ENCODE assay signal across 10 mouse cellular contexts in the genomic region with DNA sequence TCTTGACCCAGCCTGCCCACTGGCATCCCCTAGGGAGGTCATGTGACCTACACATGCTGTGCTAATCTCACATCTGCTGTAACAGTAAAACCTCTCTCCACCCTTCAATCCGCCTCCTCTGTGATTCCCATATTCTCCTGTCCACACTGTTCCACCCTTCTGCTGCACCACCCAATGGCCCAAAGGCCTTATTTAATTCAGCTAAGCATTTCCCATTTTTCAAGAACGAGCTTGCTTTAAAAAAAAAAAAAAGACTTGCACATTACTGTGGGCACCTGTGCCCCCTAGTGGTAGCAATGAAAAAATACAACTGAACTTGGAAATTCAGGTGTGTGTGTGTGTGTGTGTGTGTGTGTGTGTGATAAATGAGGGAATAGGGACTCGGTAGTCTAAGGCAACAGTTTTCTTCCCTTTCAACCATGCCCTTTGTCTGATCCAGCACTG. TPM values are rescaled to one million over a fixed set of nuclear protein-coding genes. Genes with fewer than 3 reads are reported as not detected.
A peak's percentile ranks its signal among the peaks of the same experiment; 100 is the strongest.
DNase-seq lines count a peak whose midpoint lies in the region; ATAC-seq and TF ChIP-seq lines count a peak whose summit lies in the region.
"Had no signal": no experiment of that assay in that cellular context is flagged by ENCODE, and none has a peak within 500 bp of the region (broad histone marks: within the 10 kb centered on the region; RNA-seq: fewer than 3 reads in every experiment).

No protein-coding gene starts in this region.

- no peak for TF ChIP-seq POLR2A in heart, adult 2 months (IDR thresholded peaks at IDR 0.05; ENCODE audit: insufficient read depth, low read depth, low read length)

- H3K27me3 ChIP-seq in heart, adult 2 months (ENCODE audit: control insufficient read depth, insufficient read depth, low read length) = no peaks in the 10 kb centered on the region
- H3K27me3 ChIP-seq in heart, embryonic 10.5 days (ENCODE audit: insufficient read depth, poor library complexity, severe bottlenecking) = peaks cover 4% of the 10 kb centered on the region; the same call in 1 of the 2 replicates
- no peaks in the 10 kb centered on the region for H3K27me3 ChIP-seq in embryonic facial prominence, embryonic 14.5 days (replicated peaks; ENCODE audit: control insufficient read depth, insufficient read depth, low read length)

- H3K79me2 ChIP-seq in heart, adult 2 months (replicated peaks; ENCODE audit: control insufficient read depth, insufficient read depth, low read length) = no peaks in the 10 kb centered on the region

- H3K9ac ChIP-seq in heart, adult 2 months (ENCODE audit: low read depth, low read length) = no peak overlapping the region
- no peak overlapping the region for H3K9ac ChIP-seq in embryonic facial prominence, embryonic 14.5 days (ENCODE audit: low read depth, low read length)

- H3K4me2 ChIP-seq in embryonic facial prominence, embryonic 14.5 days (ENCODE audit: low read depth, low read length) = no peak overlapping the region

- no peak overlapping the region for H3K4me3 ChIP-seq in heart, adult 2 months
- H3K4me3 ChIP-seq in heart, embryonic 10.5 days = no peak overlapping the region
- no peak overlapping the region for H3K4me3 ChIP-seq in embryonic facial prominence, embryonic 14.5 days (ENCODE audit: low read depth, low read length)

- peak; percentile 71 for TF ChIP-seq CTCF in heart, adult 2 months (IDR thresholded peaks at IDR 0.05)

- no peak for TF ChIP-seq EP300 in heart, adult 2 months (IDR thresholded peaks at IDR 0.05; ENCODE audit: insufficient read depth, low read depth, low read length)

- intact Hi-C loops in heart, adult 2 months (cut with DNase I) = loop anchor here (1.0 to 5.0 kb wide), 2 partner anchors 128 to 195 kb away; no protein-coding TSS in a partner anchor
- intact Hi-C loops in left cerebral cortex, postnatal 10 days (cut with DNase I) = loop anchor here (2.0 to 10.0 kb wide), 2 partner anchors 195 to 385 kb away; partner anchors contain the start of gene Smco4

- WGBS in heart, adult 2 months = 11% methylated on average over 3 of the region's 3 CpGs
- 26% methylated on average over 3 of the region's 3 CpGs for WGBS in heart, embryonic 10.5 days
- 26% methylated on average over 3 of the region's 3 CpGs for WGBS in embryonic facial prominence, embryonic 14.5 days

- H3K36me3 ChIP-seq in heart, adult 2 months (ENCODE audit: control insufficient read depth, insufficient read depth, low read length) = no peaks in the 10 kb centered on the region
- H3K36me3 ChIP-seq in heart, embryonic 10.5 days = no peaks in the 10 kb centered on the region
- H3K36me3 ChIP-seq in embryonic facial prominence, embryonic 14.5 days (ENCODE audit: control insufficient read depth, insufficient read depth, low read length) = no peaks in the 10 kb centered on the region

- H3K4me1 ChIP-seq in heart, adult 2 months (ENCODE audit: control insufficient read depth, insufficient read depth, low read length) = peaks cover 1% of the 10 kb centered on the region; the same call in 1 of the 2 replicates
- no peaks in the 10 kb centered on the region for H3K4me1 ChIP-seq in heart, embryonic 10.5 days
- H3K4me1 ChIP-seq in embryonic facial prominence, embryonic 14.5 days (ENCODE audit: control insufficient read depth, insufficient read depth, low read length) = no peaks in the 10 kb centered on the region

- no peak for DNase-seq in heart, adult 2 months
- no peak for DNase-seq in heart, embryonic 10.5 days (ENCODE audit: low spot score)
- DNase-seq in ES-CJ7 (ENCODE audit: low read depth, low spot score) = peak; percentile 65
- DNase-seq in embryonic facial prominence, embryonic 14.5 days (ENCODE audit: low spot score) = peak; percentile 52
- DNase-seq in induced T-regulatory cell, adult 2 months (ENCODE audit: low read depth) = peak; percentile 61
- peak; percentile 56 for DNase-seq in mesoderm, embryonic 11.5 days (ENCODE audit: low read depth, low spot score)
- DNase-seq in right cerebral cortex, postnatal 14 days = no peak
- DNase-seq in left cerebral cortex, postnatal 10 days (ENCODE audit: extremely low spot score in 1 of 2, low spot score in 2 of 2) = no peak

- no peak overlapping the region for H3K27ac ChIP-seq in heart, adult 2 months
- no peak overlapping the region for H3K27ac ChIP-seq in heart, embryonic 10.5 days
- no peak overlapping the region for H3K27ac ChIP-seq in embryonic facial prominence, embryonic 14.5 days (replicated peaks; ENCODE audit: low read depth, low read length)

- H3K9me3 ChIP-seq in heart, embryonic 10.5 days = no peaks in the 10 kb centered on the region
- H3K9me3 ChIP-seq in embryonic facial prominence, embryonic 14.5 days (ENCODE audit: control insufficient read depth, low read length) = no peaks in the 10 kb centered on the region

- no peak for ATAC-seq in embryonic facial prominence, embryonic 14.5 days (ENCODE audit: low read depth)

RNA-seq across cellular contexts. Expression of gene Mtnr1b, which starts 5.8 kb away (rescaled TPM):
- total RNA-seq in heart, adult 2 months (2021) = not detected
- polyA plus RNA-seq in heart, adult 2 months (2012; rRNA removed) = not detected in 2 replicates
- not detected in 2 replicates for polyA plus RNA-seq in heart, embryonic 10.5 days (2016; fragmentation: Nextera tagmentation; extraction: Ambion mirVana)
- not detected in 2 replicates for polyA plus RNA-seq in embryonic facial prominence, embryonic 14.5 days (2014; fragmentation: Nextera tagmentation; extraction: Ambion mirVana)
- total RNA-seq in left cerebral cortex, postnatal 10 days (2021) = not detected
- total RNA-seq: left cerebral cortex, postnatal 14 days had no signal
- polyA plus RNA-seq: spleen, adult 2 months had no signal

Comparison
In these comparisons a context has a peak if more than half of its experiments do, and no peak if none do; other contexts are left out.
1. DNase-seq: peak in ES-CJ7 (single experiment), embryonic facial prominence, embryonic 14.5 days (single experiment), induced T-regulatory cell, adult 2 months (single experiment) and mesoderm, embryonic 11.5 days (single experiment); none in heart, adult 2 months (0 of 2), heart, embryonic 10.5 days (single experiment), right cerebral cortex, postnatal 14 days (single experiment) and left cerebral cortex, postnatal 10 days (0 of 2).